Mouse (Mus musculus) CH12F3 (cell line): Measurements from ENCODE around the gene Pced1b.
"Not testable (repeated sequence)": the region's sequence is repeated elsewhere in the genome, so short reads cannot be mapped to it uniquely, and the experiment has no call there.

Source experiments
- in situ Hi-C: fragments of 300-500 bp; cut with MboI; formaldehyde crosslinking; loops from 2 replicates; pipeline ENCODE4 v1.14.3; 2020; ENCODE audit warnings: low sequenced_read_pairs

The Pced1b gene

DNA sequence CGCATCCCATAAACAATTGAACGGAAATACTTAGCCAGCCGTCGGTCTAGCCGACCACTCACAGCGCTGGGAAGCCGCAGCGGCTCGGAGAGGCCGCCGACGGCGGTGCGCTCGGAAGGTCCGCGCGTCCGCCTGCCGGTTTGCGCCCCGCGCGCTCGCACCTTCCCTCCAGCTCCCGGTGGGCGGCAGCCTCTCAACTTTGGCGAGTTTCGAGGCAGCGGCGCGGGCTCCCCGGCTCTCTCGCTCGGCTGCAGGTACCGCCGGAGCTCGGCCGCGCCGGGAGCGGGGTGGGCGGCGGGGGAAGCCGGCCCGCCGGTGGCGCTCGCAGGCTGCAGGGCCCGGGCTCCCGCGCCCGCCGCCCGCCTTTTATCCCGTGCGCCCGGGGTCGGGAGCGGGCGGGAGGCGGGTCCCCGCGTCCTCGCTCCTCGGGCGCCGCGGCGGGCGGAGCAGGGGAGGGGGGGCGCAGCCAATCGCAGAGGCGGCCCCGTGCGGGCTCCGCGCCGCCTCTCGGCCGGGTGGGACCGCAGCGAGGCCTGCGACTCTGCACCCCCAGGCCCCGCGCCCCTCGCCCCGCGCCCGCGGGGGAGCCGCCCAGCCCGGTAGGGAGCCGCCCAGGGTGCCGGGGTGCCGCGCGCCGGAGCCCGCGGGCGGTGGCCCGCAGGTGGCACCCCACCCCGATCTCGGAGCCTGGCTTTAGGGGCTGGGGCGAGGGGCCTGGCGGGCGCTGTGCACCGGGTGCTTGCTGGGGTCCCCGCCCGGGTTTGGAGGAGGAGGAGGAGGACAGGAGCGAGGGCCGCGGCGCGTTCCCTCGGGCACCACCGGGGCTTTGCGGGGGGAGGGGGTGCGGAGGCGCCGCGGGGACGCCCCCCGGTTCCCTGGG is at the start of gene Pced1b, which contains the start of gene Amigo2:
TSS of gene Pced1b (plus strand) at position 197 of the 880 bp plus-strand sequence.
TSS of gene Amigo2 (minus strand) at position 377 of the 880 bp plus-strand sequence.
- in situ Hi-C loops: loop anchor here (10.0 to 25.0 kb wide), 2 partner anchors 340 to 418 kb away; no protein-coding TSS in a partner anchor

DNA sequence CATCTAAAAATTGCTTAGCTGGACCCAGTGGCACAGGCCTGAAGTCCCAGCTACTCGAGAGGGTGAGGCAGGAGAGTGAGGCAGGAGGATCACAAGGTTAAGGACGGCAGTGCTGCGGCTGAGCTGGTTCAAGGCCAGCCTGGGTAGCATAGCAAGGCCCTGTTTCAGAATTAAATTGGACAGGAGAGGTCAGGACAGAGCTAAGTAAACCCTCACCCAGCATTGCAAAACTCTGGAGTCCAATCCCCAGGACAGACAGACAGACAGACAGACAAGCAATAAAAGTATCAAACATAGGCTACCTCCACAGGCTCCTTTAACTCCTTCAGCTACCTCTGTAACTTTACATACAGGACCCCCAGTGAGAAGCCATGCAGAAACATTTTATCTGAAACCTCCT is 42.0 kb upstream of the Pced1b start:
- in situ Hi-C loops: no loop called here

DNA sequence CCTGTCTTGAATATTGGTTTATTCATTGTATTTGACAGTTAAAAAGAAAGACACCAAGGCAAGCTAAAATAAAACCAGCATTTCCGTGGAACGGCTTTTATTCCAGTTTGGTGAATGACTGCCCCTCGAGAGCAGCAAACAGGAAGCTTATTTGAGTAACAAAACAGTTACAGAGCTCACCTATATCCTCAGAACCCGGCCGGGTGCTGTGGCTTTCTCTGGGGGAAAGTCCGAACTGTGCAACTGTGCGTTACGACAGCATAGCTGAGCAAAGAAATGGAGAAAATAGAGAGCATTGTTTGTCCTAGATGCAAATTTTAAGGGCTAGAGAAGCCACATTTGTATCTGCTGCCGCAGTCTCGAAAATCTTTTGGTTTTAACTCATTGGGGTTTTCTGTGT is 41.1 kb upstream of the Pced1b start:
- in situ Hi-C loops: no loop called here

DNA sequence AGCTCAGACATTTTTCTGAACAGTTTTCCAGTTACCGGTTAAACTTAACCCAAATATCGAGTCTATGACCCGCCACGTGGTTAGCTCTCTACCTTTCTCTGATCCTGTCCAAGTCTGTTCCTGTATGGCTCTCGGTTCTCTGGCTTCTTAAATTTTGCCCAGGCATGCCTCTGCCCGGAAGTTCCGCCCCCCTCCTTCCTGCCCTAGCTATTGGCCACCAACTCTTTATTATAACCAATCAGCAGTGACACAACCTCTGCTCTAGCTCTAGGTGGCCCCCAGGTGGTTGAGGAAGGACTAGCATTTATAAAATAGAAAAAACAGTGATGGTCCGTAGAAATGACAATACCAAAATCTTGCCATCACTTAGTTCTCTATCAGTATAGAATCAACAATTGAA is 40.4 kb upstream of the Pced1b start:
- in situ Hi-C loops: no loop called here

DNA sequence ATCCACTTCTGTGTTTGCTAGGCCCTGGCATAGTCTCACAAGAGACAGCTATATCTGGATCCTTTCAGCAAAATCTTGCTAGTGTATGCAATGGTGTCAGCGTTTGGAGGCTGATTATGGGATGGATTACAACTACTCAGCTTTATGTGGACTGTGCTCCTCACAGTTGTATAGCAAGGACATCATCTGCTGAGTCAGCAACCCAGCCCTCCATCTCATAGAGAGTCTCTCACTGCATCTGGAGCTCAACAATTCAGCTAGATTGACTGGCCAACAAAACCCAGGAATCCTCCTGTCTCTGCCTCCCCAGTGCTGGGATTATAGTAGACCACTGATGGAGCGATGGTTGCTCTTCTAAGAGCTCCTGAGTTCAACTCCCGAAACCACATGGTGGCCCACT is 37.2 kb upstream of the Pced1b start:
- in situ Hi-C loops: not testable (repeated sequence)

DNA sequence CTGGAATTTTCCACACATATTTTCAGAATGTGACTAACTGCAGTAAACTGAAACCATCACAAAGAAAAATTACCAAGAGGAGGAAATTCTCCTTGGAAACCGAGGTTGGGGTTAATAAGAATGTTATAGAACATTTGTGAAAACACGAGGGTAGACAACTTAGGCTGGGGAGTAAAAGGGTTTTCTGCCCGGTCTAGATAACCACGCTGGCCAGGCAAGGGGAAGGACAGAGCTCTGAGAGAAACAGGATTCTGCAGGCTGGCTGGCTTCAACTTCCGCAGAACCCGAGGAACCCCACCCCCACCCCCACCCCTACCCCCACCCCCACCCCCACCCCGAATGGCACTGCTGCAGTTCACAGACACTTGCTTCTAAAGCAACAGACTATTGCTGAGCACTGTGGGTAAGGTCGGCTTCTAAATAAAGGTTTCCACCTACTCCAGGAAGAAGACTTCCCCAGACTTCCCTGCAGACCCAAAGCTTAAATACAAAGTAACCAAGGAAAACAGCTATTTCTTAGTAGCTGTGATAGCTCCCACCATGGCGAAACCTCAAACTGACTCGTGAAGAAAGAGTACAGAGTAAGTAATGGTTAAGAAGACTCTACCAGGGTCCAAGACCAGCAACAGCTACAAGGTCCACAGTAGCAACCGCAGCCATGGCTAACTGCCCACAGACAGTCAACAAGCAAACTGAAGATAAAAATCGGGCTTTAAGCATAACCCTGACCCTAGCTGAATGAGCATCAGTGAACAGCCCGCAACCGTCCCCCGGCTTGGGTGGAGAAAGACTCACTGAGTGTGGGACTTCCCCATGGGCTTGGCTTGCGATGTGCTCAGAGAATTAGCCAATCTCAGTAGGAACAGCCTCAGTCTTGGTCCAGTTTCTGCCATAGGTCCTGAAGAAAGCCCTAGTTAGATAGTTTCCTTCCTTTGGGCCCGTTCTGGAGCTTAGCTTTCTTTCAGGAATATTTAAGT is 34.1 kb upstream of the Pced1b start:
- in situ Hi-C loops: no loop called here

DNA sequence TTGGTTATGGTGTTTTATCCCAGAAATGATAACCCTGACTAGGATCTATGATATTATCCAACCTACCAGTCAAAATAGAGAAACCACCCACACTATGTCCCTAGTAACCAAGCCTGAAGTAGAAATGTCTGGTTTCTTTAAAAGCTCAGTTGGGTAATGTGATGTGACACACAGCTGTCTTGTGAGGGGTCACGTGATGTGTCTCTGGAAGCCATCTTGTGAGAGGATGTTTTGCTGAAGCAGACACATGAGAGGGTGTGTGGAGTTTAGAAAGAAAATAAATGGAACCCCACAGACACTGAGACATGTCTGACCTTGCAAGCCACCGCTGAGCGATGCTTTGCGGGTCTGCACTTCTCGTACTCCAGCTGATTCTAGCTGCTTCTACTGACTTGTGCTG is 30.1 kb upstream of the Pced1b start:
- in situ Hi-C loops: no loop called here

DNA sequence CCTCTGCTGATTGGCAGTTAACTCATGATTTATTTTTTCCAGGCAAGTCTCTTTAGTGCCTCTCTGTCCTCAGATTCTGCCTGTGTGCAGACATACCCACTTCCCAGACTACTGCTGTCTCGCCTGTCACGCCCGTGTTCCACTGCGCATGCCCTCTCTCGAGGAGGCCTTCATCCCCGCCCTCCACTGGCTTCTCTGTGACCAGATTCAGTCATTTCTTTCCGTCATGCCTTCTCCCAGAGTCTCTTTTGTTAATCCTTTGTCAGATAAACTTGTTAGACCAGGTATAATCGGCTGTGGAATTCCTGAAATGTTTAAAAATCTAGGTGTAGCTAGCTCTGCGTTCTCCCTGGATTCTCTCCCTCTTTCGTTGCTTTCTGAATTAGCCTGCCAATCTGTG is 23.5 kb upstream of the Pced1b start:
- in situ Hi-C loops: no loop called here

DNA sequence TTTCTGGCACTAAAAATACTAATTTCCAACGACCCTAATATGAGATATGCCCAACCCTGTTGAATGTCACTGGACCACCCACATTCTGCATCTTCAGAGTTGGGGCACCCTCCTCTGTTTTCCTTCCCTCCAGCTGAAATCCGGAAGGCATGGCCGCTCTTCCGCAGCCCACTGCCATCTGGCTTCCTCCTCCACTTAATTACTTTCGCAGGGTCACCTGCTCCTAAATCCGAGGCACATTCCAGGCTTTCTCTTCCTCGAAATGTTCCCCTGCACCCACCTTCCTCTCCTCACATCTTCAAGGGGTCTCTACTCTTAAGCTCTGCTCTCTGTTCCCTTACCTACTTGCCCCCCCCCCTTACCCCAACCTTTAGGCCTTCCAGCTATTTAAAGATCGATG is 22.9 kb upstream of the Pced1b start:
- in situ Hi-C loops: no loop called here

DNA sequence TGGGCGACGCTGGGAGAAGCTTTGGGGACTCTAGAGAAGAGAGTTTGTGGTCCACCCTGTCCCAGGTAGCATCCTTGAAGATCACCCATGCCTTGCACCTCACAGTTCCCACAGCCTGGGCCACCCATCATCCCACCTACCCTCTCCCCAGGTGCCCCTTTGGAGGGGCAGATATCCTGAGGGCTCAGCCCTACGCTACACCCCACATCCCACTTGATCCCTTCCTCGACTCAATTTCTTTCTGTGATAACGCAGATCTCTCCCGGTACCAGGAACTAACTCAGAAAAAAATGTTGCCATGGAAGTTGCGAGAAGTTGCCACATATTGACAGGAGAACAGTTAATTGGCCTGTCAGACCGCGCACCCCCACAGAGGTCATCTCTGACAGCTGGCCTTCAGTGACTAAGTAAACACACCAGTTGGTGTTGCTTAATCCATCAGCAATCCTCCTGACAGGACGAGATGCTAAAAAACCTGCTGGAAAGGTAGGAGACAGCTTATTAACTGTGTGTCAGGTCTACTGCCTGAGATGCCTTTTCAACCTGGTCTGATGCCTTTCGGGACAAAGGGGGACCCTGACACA is 17.3 kb upstream of the Pced1b start:
- in situ Hi-C loops: loop anchor here (25.0 kb wide), 1 partner anchor 358 kb away; no protein-coding TSS in a partner anchor

DNA sequence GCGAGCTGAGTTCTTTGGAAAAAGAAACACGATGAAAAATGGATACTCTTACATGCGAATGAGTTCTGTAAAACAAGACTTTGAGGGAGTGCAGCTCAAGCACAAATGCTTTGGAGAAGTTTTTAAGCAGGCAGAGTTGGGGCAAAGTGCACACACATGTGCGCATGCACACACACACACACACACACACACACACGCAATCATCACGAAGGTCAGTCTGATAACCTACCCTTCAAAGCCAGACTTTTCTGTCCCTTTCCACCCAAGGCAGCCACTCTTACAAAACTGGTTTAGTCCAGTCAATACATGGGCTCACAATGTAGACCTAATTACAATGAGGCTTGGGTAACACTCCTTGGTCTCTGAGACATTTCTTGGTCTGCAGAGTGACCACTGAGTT is 12.8 kb upstream of the Pced1b start:
- in situ Hi-C loops: loop anchor here (25.0 kb wide), 1 partner anchor 353 kb away; no protein-coding TSS in a partner anchor

DNA sequence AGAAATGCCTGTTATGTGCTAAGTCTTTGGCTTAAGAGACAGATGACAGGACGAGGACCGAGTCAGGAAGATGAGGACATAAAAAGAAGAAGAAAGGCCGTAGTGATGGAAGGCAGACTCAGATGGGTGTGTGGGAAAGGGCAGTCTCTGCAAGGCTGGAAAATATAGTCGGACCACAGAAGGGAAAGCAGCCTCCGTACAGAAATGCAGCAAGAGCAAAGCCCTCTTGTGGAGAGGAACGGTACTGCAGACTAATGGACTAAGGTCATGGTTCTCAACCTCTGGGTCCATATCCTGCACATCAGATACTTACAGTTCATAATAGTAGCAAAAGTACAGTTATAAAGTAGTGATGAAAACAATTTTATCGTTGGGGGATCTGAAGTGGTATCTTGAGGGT is 11.7 kb upstream of the Pced1b start:
- in situ Hi-C loops: loop anchor here (25.0 kb wide), 1 partner anchor 352 kb away; no protein-coding TSS in a partner anchor

DNA sequence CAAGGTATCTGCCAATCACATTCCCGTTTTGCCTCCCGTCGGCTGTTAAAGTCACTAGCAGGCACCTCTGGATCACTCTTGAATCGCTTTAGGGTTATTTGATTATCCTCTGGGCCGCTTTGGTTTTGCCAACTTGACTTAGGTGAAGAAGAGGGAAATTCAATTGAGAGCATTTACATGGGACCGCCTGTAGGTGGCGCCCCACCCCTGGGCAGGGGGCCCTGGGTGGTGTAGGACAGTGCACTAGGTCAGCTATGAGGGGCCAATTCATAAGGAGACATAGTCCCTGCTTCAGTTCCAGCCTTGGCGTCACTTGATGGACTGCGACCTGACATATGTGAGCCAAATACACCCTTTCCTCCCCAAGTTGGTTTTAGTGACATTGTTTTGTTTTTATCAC is 10.0 kb upstream of the Pced1b start:
- in situ Hi-C loops: loop anchor here (25.0 kb wide), 1 partner anchor 350 kb away; no protein-coding TSS in a partner anchor

DNA sequence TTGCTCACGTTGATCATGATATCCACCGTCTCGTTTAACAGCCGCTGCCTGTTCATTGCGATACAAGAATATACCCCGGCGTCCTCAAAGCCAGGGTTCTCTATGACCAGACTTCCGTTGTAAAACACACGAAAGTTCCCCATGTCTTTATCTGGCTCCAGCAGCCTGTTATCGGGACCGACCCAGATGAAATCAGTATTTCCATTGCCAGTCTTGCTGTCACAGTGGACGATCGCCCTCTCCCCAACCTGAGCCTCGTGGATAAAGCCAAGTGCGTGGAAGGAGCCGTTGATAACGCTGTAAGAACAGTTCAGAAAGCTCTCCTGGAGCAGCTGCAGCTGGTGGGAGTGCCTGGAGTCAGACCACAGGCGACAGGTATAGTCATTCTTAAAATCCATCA is 1.5 kb upstream of the Pced1b start:
- in situ Hi-C loops: loop anchor here (10.0 to 25.0 kb wide), 2 partner anchors 342 to 419 kb away; no protein-coding TSS in a partner anchor

DNA sequence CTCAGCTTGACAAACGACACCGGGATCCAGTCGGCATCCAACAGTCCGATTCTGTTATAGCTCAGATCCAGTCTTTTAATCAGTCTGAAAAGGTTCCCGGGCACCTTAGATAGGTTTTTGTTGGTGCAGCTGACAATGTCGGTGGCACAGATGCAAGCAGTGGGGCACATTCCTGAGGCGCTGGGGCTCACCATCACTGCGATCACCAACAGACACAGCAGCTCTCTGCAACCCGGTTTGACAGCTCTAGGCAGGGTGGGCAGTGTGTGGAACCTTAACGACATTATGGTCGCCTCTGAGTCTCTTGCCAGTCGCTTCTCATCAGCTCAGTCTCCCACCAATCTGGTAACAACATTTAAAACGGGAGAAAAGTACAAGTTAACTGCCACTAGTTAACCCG is 651 bp upstream of the Pced1b start:
- in situ Hi-C loops: loop anchor here (10.0 to 25.0 kb wide), 2 partner anchors 341 to 419 kb away; no protein-coding TSS in a partner anchor

DNA sequence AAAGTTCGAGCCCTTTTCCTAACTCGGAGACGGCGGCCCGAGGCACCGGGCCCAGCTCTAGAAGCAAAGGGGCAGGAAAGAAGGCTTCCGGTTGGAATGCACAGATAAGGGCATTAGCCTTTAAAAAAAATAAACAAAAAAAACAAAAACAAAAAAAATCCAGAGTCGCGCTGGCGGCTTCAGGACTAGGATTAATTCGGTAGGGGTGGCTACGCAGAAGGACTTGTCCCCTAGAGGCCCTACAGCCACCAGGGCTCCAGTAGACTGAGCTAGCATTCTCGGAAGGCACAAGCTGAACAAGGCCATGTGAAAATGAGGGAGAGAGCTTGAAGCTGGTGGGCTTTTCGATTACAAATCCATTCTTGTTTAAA is 869 bp downstream of the Pced1b start:
- in situ Hi-C loops: loop anchor here (10.0 to 25.0 kb wide), 2 partner anchors 340 to 417 kb away; no protein-coding TSS in a partner anchor

DNA sequence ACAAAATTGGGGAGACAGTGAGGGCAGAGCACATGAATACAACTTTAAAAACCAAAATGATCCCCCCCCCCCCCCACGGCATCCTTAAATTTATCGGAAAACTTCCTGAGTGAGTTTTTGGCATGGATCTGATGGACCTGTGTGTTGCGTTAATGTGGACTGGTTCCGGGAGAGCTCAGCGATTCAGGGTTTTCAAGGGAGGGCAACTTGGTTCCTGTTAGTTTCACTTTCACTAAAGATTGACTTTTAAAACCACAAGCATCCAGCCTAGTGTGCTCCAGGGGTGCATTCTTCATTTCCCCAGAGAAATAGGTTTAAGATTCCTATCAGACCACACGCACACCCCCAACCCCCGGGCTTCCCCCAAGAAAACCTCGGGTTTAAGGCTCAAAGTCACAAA is 1.4 kb downstream of the Pced1b start:
- in situ Hi-C loops: loop anchor here (10.0 to 25.0 kb wide), 2 partner anchors 339 to 417 kb away; no protein-coding TSS in a partner anchor

DNA sequence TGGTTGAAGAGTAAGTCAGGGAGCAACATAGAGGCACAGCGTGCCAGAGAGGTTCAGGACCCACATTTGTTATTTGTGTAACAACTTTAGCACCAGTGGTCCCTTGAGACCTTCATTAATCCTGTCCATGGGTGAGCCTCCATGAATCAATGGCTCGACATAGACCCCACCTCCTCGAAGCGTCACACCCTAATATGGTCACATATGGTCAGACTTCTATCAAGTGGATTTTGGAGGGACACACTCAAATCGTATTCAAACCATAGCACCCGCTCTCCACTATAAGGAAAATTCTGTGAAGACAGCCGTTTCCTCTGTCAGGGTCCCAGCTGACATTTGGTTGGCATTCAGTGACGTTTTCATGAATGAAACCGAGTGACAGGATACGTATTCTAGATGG is 2.4 kb downstream of the Pced1b start:
- in situ Hi-C loops: loop anchor here (10.0 to 25.0 kb wide), 2 partner anchors 338 to 415 kb away; no protein-coding TSS in a partner anchor

DNA sequence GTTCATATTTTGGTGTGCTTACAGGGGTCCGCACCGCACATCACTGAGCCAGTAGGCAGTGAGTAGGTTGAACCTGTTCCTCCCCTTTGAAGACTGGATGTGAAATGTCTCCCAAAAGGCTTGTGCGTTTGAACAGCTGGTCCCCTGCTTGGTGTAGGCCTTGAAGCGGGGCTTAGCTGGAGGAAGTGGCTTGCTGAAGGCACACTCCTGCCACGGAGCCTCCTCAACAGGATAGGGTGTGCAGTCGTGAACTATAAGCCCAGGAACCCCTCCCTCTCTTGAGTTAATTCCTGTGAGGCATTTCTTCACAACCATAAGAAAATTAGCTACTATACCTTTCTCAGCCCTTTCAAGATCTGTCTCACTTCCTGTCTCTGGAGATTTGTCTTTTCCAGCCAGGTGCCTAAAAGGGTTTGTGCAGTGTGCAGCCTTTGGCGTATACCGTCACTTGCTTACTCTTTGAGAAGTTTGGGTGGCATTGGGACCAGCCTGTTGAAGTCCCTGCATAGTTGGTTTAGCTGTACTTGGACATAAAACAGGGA is 5.7 kb downstream of the Pced1b start:
- in situ Hi-C loops: no loop called here

DNA sequence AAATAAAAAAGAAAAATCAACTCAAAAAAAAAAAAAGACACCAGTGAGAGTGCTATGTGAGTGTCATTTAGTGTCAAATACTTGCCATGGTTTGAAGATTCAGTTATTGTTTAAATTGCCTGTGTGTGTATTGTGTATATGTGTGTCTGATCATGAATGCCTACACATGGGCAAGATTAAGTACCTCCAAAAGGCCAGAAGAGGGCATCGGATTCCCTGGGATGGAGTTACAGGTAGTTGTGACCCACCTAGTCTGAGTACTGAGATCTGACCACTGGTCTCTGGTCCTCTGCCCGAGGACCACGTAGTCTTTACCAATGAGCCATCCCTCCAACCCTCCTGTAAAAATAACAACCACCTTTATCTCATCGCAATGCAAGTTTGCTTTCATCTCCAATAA is 7.5 kb downstream of the Pced1b start:
- in situ Hi-C loops: no loop called here
